Mouse (Mus musculus): ENCODE results near the gene Trir. TPM values are rescaled to one million over a fixed set of nuclear protein-coding genes. Genes with fewer than 3 reads are reported as not detected.

The Trir gene
- polyA plus RNA-seq, 1 experiment from 2014 or later, result 163 TPM

DNA sequence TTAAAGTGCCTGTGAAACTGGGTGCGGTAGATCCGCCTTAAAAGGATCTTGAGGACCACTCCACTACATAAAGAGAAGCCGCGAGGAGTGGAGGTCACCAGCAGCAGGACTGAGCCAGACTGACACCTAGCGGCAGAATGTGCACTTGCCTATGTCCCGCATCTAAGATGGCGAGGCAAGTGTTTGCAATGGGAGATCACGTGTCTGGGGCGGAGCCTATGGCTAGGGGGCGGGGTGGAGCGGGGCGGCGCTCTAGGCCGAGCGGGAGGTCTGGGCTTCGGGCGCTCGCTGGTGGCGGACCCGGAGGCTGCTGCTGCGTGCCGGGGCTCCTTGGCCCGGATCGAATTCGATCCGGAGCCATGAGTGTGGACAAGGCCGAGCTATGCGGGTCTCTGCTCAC, 36.3 kb upstream of the Trir start, which contains the start of gene Hook2:
Hook2 (plus strand) TSS at position 255 of the 400 bp plus-strand sequence.
- Histone ChIP-seq H3K9me3 (ENCODE audit: control insufficient read depth, low read length) (no peaks in the 10 kb centered on the region), H3K4me2 (replicated peaks; ENCODE audit: low read depth, low read length) (peak within 1 kb of the TSS; percentile 88), H3K36me3 (ENCODE audit: control insufficient read depth, insufficient read depth, low read length) (no peaks in the 10 kb centered on the region), H3K4me3 (ENCODE audit: low read length) (peak within 1 kb of the TSS; percentile 58), H3K27ac (ENCODE audit: low read depth, low read length) (peak within 1 kb of the TSS; percentile 70), H3K9ac (ENCODE audit: low read depth, low read length) (peak within 1 kb of the TSS; percentile 67), H3K27me3 (ENCODE audit: control insufficient read depth, insufficient read depth, low read length) (peaks cover 7% of the 10 kb centered on the region; the same call in 1 of the 2 replicates), H3K4me1 (ENCODE audit: control insufficient read depth, insufficient read depth, low read length) (peaks cover 17% of the 10 kb centered on the region)
- under 1% methylated on average over 22 of the region's 28 CpGs for WGBS
- peak; percentile 90 for ATAC-seq (ENCODE audit: low FRiP score, low TSS enrichment)

DNA sequence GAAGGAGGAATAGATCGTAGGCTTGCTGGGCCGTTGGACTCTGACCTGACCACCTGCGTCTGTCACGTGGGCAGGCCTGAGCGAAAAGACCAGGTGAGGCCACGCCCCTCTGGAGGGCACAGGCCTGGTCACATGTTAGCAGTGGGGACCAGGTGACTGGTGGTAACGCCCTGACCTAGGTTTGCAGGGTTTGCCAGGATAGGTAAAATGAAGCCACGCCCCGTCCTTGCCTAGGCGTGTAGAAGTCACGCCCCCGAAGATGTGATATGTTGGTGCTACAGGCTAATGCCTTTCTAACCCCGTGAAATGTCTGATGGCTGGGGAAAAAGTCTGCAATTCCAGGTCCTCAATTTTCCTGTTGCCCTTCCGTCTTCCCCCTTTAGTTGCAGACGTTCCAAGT, 35.8 kb upstream of the Trir start:
- H3K9ac ChIP-seq (ENCODE audit: low read depth, low read length), result peak overlapping the region; percentile 67
- no peaks in the 10 kb centered on the region for H3K36me3 ChIP-seq (ENCODE audit: control insufficient read depth, insufficient read depth, low read length)
- under 1% methylated on average over 15 of the region's 15 CpGs for WGBS
- H3K27ac ChIP-seq (ENCODE audit: low read depth, low read length), result peak overlapping the region; percentile 70
- H3K9me3 ChIP-seq (ENCODE audit: control insufficient read depth, low read length), result no peaks in the 10 kb centered on the region
- peaks cover 7% of the 10 kb centered on the region; the same call in 1 of the 2 replicates for H3K27me3 ChIP-seq (ENCODE audit: control insufficient read depth, insufficient read depth, low read length)
- peaks cover 14% of the 10 kb centered on the region; the same call in 1 of the 2 replicates for H3K4me1 ChIP-seq (ENCODE audit: control insufficient read depth, insufficient read depth, low read length)
- peak; percentile 75; the same call in 1 of the 2 replicates for ATAC-seq (ENCODE audit: low FRiP score, low TSS enrichment)
- peak overlapping the region; percentile 88 for H3K4me2 ChIP-seq (replicated peaks; ENCODE audit: low read depth, low read length)
- peak overlapping the region; percentile 58 for H3K4me3 ChIP-seq (ENCODE audit: low read length)

DNA sequence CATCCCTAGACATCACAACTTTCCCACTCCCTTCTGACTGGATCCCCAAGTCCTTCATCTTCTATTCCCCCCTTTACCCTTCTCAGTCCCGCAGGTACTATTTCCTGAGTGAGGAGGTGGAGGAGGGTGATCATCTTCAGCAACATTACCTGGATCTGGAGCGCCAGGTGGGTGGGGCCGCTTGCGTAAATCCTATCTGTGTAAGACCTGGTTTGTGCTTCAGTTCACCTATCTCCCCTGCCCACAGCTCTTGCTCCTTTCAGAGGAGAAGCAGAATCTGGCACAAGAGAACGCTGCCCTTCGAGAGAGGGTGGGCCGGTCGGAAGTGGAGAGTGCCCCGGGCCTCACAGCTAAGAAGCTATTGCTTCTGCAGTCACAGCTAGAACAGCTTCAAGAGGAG, 32.2 kb upstream of the Trir start:
- H3K36me3 ChIP-seq (ENCODE audit: control insufficient read depth, insufficient read depth, low read length), result no peaks in the 10 kb centered on the region; the same call in 1 of the 2 replicates
- ATAC-seq (ENCODE audit: low FRiP score, low TSS enrichment), result no peak
- H3K4me2 ChIP-seq (replicated peaks; ENCODE audit: low read depth, low read length), result no peak overlapping the region
- H3K4me3 ChIP-seq (ENCODE audit: low read length), result no peak overlapping the region
- H3K27ac ChIP-seq (ENCODE audit: low read depth, low read length), result no peak overlapping the region
- WGBS, result 91% methylated on average over 9 of the region's 9 CpGs
- H3K9ac ChIP-seq (ENCODE audit: low read depth, low read length), result no peak overlapping the region
- H3K27me3 ChIP-seq (ENCODE audit: control insufficient read depth, insufficient read depth, low read length), result peaks cover 7% of the 10 kb centered on the region; the same call in 1 of the 2 replicates
- peaks cover 4% of the 10 kb centered on the region; the same call in 1 of the 2 replicates for H3K4me1 ChIP-seq (ENCODE audit: control insufficient read depth, insufficient read depth, low read length)
- H3K9me3 ChIP-seq (ENCODE audit: control insufficient read depth, low read length), result no peaks in the 10 kb centered on the region

DNA sequence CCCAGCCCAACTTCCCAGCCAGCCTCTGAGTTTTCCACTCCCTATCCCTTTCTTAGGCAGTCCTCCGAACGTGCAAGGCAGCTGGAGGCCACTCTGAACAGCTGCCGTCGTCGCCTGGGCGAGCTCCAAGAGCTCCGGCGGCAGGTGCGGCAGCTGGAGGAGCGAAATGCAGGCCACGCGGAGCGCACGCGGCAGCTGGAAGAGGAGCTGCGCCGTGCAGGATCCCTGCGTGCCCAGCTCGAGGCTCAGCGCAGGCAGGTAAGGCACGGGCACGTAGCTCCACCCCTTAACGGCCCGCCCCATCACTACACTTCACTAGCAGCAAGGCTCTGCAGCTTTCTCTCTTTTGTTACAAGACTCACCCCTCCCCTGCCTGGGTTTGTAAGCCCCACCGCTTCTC, 30.9 kb upstream of the Trir start:
- Histone ChIP-seq H3K4me2 (replicated peaks; ENCODE audit: low read depth, low read length) (no peak overlapping the region), H3K27ac (ENCODE audit: low read depth, low read length) (no peak overlapping the region), H3K4me3 (ENCODE audit: low read length) (no peak overlapping the region), H3K36me3 (ENCODE audit: control insufficient read depth, insufficient read depth, low read length) (no peaks in the 10 kb centered on the region; the same call in 1 of the 2 replicates), H3K9ac (ENCODE audit: low read depth, low read length) (no peak overlapping the region), H3K9me3 (ENCODE audit: control insufficient read depth, low read length) (no peaks in the 10 kb centered on the region), H3K27me3 (ENCODE audit: control insufficient read depth, insufficient read depth, low read length) (peaks cover 7% of the 10 kb centered on the region; the same call in 1 of the 2 replicates), H3K4me1 (ENCODE audit: control insufficient read depth, insufficient read depth, low read length) (no peaks in the 10 kb centered on the region)
- WGBS, result 21% methylated on average over 25 of the region's 25 CpGs
- no peak for ATAC-seq (ENCODE audit: low FRiP score, low TSS enrichment)

DNA sequence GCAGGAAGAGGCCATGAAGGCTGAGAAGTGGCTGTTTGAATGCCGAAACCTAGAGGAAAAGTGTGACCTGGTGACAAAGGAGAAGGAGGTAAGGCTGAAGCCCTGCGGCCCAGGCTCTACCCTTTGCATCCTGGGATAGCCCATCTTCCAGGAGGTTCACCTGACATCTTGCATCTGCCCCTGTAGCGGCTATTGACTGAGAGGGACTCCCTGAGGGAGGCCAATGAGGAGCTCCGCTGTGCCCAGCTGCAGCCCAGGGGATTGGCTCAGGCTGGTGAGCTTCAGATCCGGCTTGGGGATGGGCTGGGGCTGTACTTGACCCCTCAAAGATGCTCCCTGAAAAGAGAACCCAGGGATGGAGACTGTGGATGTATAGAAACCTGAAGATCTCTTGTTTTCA, 29.6 kb upstream of the Trir start:
- peak; percentile 25; the same call in 1 of the 2 replicates for ATAC-seq (ENCODE audit: low FRiP score, low TSS enrichment)
- no peak overlapping the region for H3K4me2 ChIP-seq (replicated peaks; ENCODE audit: low read depth, low read length)
- H3K27ac ChIP-seq (ENCODE audit: low read depth, low read length), result no peak overlapping the region
- no peak overlapping the region for H3K4me3 ChIP-seq (ENCODE audit: low read length)
- H3K9ac ChIP-seq (ENCODE audit: low read depth, low read length), result no peak overlapping the region
- H3K9me3 ChIP-seq (ENCODE audit: control insufficient read depth, low read length), result no peaks in the 10 kb centered on the region
- WGBS, result 87% methylated on average over 5 of the region's 5 CpGs
- peaks cover 7% of the 10 kb centered on the region; the same call in 1 of the 2 replicates for H3K27me3 ChIP-seq (ENCODE audit: control insufficient read depth, insufficient read depth, low read length)
- H3K4me1 ChIP-seq (ENCODE audit: control insufficient read depth, insufficient read depth, low read length), result no peaks in the 10 kb centered on the region
- H3K36me3 ChIP-seq (ENCODE audit: control insufficient read depth, insufficient read depth, low read length), result no peaks in the 10 kb centered on the region; the same call in 1 of the 2 replicates

DNA sequence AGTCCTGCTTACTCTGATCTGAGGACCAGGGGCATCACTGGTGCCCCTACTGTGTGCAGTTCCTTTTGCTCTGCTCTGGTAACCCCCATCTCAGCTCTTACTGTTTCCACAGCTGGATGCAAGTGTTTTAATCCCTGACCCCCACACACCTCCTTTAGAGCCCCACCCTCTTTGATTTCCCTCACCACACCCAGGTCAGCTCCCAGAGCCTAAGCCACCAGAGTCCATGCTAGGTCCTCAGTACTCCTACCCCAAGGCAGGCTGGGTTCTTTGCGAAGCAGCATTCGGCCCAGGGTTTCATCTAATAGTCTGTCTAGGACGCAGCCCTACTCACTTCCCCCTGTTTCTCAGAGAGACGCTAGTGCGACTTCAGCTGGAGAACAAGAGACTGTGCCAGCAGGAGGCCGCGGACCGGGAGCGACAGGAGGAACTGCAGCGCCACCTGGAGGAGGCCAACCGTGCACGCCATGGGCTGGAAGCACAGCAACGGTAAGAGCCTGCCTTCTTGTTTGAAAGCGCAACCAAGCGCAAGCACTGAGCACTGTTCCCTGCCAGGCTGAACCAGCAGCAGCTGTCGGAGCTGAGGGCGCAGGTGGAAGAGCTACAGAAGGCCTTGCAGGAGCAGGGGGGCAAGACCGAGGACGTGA, 28.9 kb upstream of the Trir start:
- ATAC-seq (ENCODE audit: low FRiP score, low TSS enrichment), result peak; percentile 73
- Histone ChIP-seq H3K9me3 (ENCODE audit: control insufficient read depth, low read length) (no peaks in the 10 kb centered on the region), H3K4me2 (replicated peaks; ENCODE audit: low read depth, low read length) (0 out of 2 replicates have a peak overlapping the region, but pooled peaks have one; percentile 5), H3K36me3 (ENCODE audit: control insufficient read depth, insufficient read depth, low read length) (no peaks in the 10 kb centered on the region; the same call in 1 of the 2 replicates), H3K4me3 (ENCODE audit: low read length) (no peak overlapping the region), H3K9ac (ENCODE audit: low read depth, low read length) (no peak overlapping the region), H3K27me3 (ENCODE audit: control insufficient read depth, insufficient read depth, low read length) (peaks cover 7% of the 10 kb centered on the region; the same call in 1 of the 2 replicates), H3K4me1 (ENCODE audit: control insufficient read depth, insufficient read depth, low read length) (no peaks in the 10 kb centered on the region), H3K27ac (ENCODE audit: low read depth, low read length) (no peak overlapping the region)
- 5% methylated on average over 19 of the region's 19 CpGs for WGBS

DNA sequence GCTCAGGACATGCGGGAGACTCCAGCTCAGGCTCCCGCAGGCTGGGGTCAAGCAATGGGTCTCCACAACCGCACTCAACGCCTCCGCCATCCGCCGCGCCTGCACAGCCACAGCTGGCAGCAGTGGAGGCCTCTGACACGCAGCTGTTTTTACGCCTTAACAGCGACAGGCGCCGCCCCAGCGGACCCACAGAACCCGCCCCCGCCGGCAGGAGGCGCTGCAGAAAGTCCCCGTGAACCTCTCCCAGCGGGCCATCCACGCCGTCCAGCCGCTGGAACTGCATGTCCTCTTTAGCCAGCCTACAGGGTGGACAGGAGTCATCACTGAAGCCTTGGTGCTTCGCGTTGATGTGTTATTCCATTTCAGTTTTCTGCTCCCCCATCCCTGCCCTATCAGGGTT, 18.9 kb upstream of the Trir start:
- no peaks in the 10 kb centered on the region for H3K9me3 ChIP-seq (ENCODE audit: control insufficient read depth, low read length)
- H3K4me1 ChIP-seq (ENCODE audit: control insufficient read depth, insufficient read depth, low read length), result no peaks in the 10 kb centered on the region
- no peaks in the 10 kb centered on the region for H3K36me3 ChIP-seq (ENCODE audit: control insufficient read depth, insufficient read depth, low read length)
- no peak overlapping the region for H3K4me2 ChIP-seq (replicated peaks; ENCODE audit: low read depth, low read length)
- no peak overlapping the region for H3K27ac ChIP-seq (ENCODE audit: low read depth, low read length)
- peaks cover 21% of the 10 kb centered on the region for H3K27me3 ChIP-seq (ENCODE audit: control insufficient read depth, insufficient read depth, low read length)
- WGBS, result 21% methylated on average over 25 of the region's 25 CpGs
- no peak overlapping the region for H3K4me3 ChIP-seq (ENCODE audit: low read length)
- H3K9ac ChIP-seq (ENCODE audit: low read depth, low read length), result no peak overlapping the region
- ATAC-seq (ENCODE audit: low FRiP score, low TSS enrichment), result no peak

DNA sequence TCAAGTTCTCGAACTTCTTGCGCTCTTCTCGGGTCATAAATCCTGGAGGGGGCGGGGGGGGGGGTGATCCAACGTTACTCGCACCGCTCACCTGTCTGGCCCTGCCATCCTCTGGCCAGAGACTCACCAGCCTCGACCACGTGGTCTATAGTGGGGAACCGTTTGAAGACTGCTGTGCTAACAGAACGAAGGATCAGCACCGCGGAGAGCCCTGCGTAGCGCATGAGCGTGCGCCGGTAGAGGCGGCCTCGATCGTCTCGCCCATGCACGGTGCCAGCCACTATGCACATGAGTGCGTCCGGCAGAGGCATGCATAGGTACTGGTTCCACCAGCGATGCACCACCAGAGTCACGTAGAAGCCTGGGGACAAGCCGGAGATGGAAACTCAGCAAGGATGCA, 15.4 kb upstream of the Trir start:
- ATAC-seq (ENCODE audit: low FRiP score, low TSS enrichment), result peak; percentile 43; the same call in 1 of the 2 replicates
- 13% methylated on average over 28 of the region's 28 CpGs for WGBS
- no peaks in the 10 kb centered on the region for H3K9me3 ChIP-seq (ENCODE audit: control insufficient read depth, low read length)
- no peak overlapping the region for H3K4me2 ChIP-seq (replicated peaks; ENCODE audit: low read depth, low read length)
- H3K36me3 ChIP-seq (ENCODE audit: control insufficient read depth, insufficient read depth, low read length), result no peaks in the 10 kb centered on the region
- H3K27me3 ChIP-seq (ENCODE audit: control insufficient read depth, insufficient read depth, low read length), result peaks cover 27% of the 10 kb centered on the region
- H3K4me3 ChIP-seq (ENCODE audit: low read length), result no peak overlapping the region
- H3K27ac ChIP-seq (ENCODE audit: low read depth, low read length), result no peak overlapping the region
- no peak overlapping the region for H3K9ac ChIP-seq (ENCODE audit: low read depth, low read length)
- no peaks in the 10 kb centered on the region for H3K4me1 ChIP-seq (ENCODE audit: control insufficient read depth, insufficient read depth, low read length)

DNA sequence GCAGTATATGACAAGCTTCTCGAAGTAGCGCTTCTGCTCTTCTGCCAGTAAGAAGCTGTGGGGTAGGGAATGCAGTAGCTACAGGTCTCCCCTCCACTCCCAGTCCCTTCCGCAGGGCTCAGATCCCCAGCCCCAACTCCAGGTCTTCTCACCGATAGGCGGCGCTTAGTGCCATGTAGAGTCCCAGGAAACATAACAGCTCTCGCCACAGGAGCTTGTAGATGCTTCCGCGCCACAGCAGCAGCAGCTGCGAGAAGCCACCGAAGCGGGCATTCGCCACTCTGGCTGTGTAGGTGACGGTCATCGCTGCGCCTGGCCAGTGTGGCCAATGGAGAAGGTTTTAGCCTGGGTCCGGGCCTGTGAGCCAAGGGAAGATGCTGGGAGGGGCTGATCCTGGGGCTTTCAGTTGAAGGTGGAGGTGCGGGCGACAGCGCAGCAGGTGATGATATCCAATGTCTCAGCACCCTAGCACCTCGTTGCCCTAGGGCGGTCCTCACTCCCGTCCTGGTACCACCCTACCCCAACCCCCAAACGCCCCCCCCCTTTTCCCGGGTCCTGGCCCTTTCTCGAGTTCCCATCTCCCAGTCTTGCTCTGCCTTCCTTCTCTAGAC, 13.3 kb upstream of the Trir start:
- ATAC-seq (ENCODE audit: low FRiP score, low TSS enrichment), result peak; percentile 76
- Histone ChIP-seq H3K4me1 (ENCODE audit: control insufficient read depth, insufficient read depth, low read length) (no peaks in the 10 kb centered on the region), H3K27me3 (ENCODE audit: control insufficient read depth, insufficient read depth, low read length) (peaks cover 23% of the 10 kb centered on the region), H3K4me3 (ENCODE audit: low read length) (peak overlapping the region; percentile 25), H3K27ac (ENCODE audit: low read depth, low read length) (no peak overlapping the region), H3K4me2 (replicated peaks; ENCODE audit: low read depth, low read length) (peak overlapping the region; percentile 40), H3K9ac (ENCODE audit: low read depth, low read length) (no peak overlapping the region), H3K9me3 (ENCODE audit: control insufficient read depth, low read length) (no peaks in the 10 kb centered on the region), H3K36me3 (ENCODE audit: control insufficient read depth, insufficient read depth, low read length) (peaks cover 10% of the 10 kb centered on the region)
- WGBS, result 6% methylated on average over 26 of the region's 26 CpGs
